Mouse (Mus musculus) olfactory bulb, adult 2 months (tissue): ENCODE measurements at regions not wholly inside any gene's neighbourhood (a gene's known extent, or its start where the extent isn't known, plus 50 kb on each side); places are given as distances from the start of the nearest gene placed in this dataset.

Source experiments
- CTCF ChIP-seq: fragments of 200-500 bp; IDR thresholded peaks from 2 replicates; pipeline ENCODE4 v1.5.1; 2012; ENCODE audit warnings: low read depth, mild to moderate bottlenecking, low read length, moderate library complexity; ENCODE audit not compliant: insufficient read depth
- POLR2A ChIP-seq: fragments of 200-500 bp; IDR thresholded peaks from 2 replicates; pipeline ENCODE4 v1.6.1; 2012; ENCODE audit warnings: mild to moderate bottlenecking, low read depth, low read length, moderate library complexity; ENCODE audit not compliant: insufficient read depth

GRCm38 (mm10) chr10:95082634-95083033 lies 138.0 kb upstream of the Plxnc1 start:
- TF ChIP-seq CTCF: no peak
- TF ChIP-seq POLR2A: no peak
